Mouse (Mus musculus): ENCODE measurements around the gene Hip1.

Hip1 gene

DNA sequence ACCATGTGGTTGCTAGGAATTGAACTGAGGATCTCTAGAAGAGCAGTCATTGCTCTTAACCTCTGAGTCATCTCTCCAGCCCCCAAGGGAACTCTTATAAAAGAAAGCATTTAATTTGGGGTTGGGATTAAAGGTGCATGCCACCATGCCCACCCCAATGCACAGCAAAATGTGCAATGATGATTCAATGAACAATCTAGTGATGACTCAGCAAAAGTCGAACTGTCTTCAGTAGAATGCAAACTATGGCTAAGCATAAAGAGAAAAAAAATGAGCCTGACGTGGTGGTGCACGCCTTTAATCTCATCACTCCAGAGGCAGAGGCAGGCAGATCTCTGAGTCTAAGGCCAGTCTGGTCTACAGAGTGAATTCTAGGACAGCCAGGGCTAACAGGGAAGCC, 182.3 kb downstream of the Hip1 start:
- DNase-seq: no peak

DNA sequence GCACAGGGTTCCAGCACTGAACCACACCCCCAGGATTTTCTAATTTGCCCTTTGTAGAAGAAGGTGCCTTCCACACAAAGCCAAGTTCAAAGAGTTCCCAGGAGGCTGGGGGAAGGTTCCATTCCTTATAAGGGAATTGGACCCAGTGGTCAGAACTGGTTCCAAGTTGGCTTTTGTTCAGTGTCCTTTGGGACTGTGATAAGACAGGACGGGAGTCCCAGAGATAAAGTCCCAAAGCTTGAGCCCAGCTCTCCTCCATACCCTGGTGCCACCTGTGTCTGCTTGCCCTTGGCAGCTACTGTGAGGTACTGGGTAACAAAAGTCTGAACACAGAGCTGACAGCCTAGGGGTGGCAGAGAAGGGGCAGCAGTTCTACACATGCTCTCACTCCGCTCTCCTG, 185.1 kb downstream of the Hip1 start:
- no peak for DNase-seq

DNA sequence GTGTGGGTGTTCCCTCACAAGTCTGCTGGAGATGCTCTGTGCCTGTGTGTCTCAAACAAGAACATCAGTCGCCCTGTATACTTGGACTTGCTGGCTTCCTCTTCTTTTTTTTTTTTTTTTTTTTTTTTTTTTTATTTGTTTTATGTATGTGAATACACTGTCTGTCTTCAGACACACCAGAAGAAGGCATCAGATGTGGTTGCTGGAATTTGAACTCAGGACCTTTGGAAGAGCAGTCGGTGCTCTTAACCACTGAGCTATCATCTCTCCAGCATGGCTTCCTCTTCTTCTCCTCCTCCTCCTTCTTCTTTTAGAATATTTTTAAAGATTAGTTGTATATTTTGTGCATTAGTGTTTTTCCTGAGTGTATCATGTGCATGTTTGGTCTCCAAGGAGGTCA, 187.4 kb downstream of the Hip1 start:
- DNase-seq: no peak
